Mouse (Mus musculus) lung, embryonic 16.5 days (tissue): Measurements from ENCODE around the gene Erfe. TPM values are rescaled to one million over a fixed set of nuclear protein-coding genes. Genes with fewer than 3 reads are reported as not detected.

Experiments
- ATAC-seq: fragments of 200-750 bp; cut with Nextera tagmentation; 2 replicates; pipeline ENCODE4 v1.8.0; 2017; ENCODE audit warnings: low read depth, mild to moderate bottlenecking, moderate library complexity
- H3K27ac ChIP-seq: fragments of 300-500 bp; sonication (generic); 2 replicates; pipeline ENCODE4 v1.5.1; 2014; ENCODE audit warnings: mild to moderate bottlenecking, control low read depth, low read length
- H3K27me3 ChIP-seq: fragments of 300-500 bp; sonication (generic); 2 replicates; pipeline ENCODE4 v1.6.1; 2014; ENCODE audit warnings: low read depth, low read length, mixed read lengths; ENCODE audit not compliant: control insufficient read depth, insufficient read depth
- H3K36me3 ChIP-seq: fragments of 300-500 bp; sonication (generic); 2 replicates; pipeline ENCODE4 v1.6.1; 2014; ENCODE audit warnings: low read length; ENCODE audit not compliant: control insufficient read depth, insufficient read depth
- H3K4me1 ChIP-seq: fragments of 300-500 bp; sonication (generic); replicated peaks from 2 replicates; pipeline ENCODE4 v1.6.1; 2014; ENCODE audit warnings: low read length, mixed read lengths; ENCODE audit not compliant: control insufficient read depth, insufficient read depth
- H3K4me2 ChIP-seq: fragments of 300-500 bp; sonication (generic); 2 replicates; pipeline ENCODE4 v1.6.1; 2014; ENCODE audit warnings: low read depth, low read length, control low read depth
- H3K4me3 ChIP-seq: fragments of 300-500 bp; sonication (generic); 2 replicates; pipeline ENCODE4 v1.5.1; 2014; ENCODE audit warnings: mild to moderate bottlenecking, low read length, control low read depth
- H3K9ac ChIP-seq: fragments of 300-500 bp; sonication (generic); 2 replicates; pipeline ENCODE4 v1.6.1; 2014; ENCODE audit warnings: low read length, control low read depth
- H3K9me3 ChIP-seq: fragments of 300-500 bp; sonication (generic); 2 replicates; pipeline ENCODE4 v1.6.1; 2016; ENCODE audit warnings: low read length; ENCODE audit not compliant: control insufficient read depth
- WGBS: fragments of 180-500 bp; shearing (Covaris S2); extraction: QIAGEN DNeasy Blood & Tissue Kit; methylation state at CpG from one replicate; pipeline ENCODE4 v1.1.7; 2014; 5-methylcytosine and 5-hydroxymethylcytosine counted together
- polyA plus RNA-seq: library from polyadenylated mRNA; unstranded; fragments of >200 nt; fragmentation: Nextera tagmentation; extraction: Ambion mirVana; gene quantifications from 2 replicates; pipeline ENCODE4 v1.2.1, GENCODE M21; 2015

The Erfe gene
- polyA plus RNA-seq, 1 experiment from 2014 or later, result 1.6 TPM

- no peak overlapping the region for H3K9ac ChIP-seq
- H3K9me3 ChIP-seq, result no peaks in the 10 kb centered on the region
- no peaks in the 10 kb centered on the region for H3K36me3 ChIP-seq
- 3% methylated on average over 1 of the region's 1 CpGs for WGBS
- no peaks in the 10 kb centered on the region for H3K27me3 ChIP-seq
- ATAC-seq, result peak; percentile 21
- H3K4me1 ChIP-seq, result peaks cover 7% of the 10 kb centered on the region; the same call in 1 of the 2 replicates
- no peak overlapping the region for H3K4me3 ChIP-seq
- no peak overlapping the region for H3K4me2 ChIP-seq
- no peak overlapping the region for H3K27ac ChIP-seq
Measured at GRCm38 (mm10) chr1:91404976-91405375, 38.7 kb downstream of the Erfe start.

DNA sequence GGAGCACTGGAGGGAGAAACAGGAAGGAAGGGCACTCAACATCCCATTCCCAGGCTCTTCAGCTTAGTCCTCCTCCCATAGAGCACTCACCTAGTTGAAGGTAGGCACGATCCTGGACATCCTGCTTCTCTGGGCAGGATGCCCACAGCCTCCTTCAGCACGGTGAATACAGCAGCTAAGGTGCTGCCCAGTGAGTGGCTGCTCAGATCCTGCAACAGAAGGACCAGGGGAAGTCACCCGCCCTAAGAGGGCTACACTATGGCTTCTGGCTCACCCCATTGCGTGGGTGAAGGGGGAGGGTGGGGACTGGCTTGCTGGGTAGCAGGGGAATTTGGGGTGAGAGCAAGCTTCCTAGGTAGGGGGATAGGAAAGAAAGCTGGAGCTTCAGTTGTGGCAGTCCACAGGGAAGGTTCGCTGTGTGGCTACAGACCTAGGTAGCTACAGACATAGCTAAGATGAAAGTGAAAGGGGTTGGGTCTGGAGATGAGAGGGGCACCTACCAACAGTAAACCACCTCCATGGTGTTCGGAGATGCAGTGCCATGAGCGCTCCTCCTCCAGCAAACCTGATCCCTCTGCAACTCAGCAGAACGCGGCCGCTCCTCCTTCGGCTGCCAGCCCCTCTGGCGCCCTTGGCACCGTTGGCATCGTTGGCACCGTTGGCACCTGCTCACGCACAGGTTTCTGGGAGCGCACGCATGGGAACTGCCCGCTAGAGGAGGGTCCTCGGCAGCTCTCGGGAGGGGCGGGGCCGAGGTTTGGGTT, 39.4 kb downstream of the Erfe start:
- no peaks in the 10 kb centered on the region for H3K27me3 ChIP-seq
- H3K4me1 ChIP-seq, result peaks cover 7% of the 10 kb centered on the region; the same call in 1 of the 2 replicates
- ATAC-seq, result peak; percentile 81
- H3K27ac ChIP-seq, result no peak overlapping the region
- WGBS, result 45% methylated on average over 23 of the region's 23 CpGs
- no peak overlapping the region for H3K4me2 ChIP-seq
- H3K4me3 ChIP-seq, result no peak overlapping the region
- H3K9ac ChIP-seq, result no peak overlapping the region
- no peaks in the 10 kb centered on the region for H3K36me3 ChIP-seq
- H3K9me3 ChIP-seq, result no peaks in the 10 kb centered on the region

GRCm38 (mm10) chr1:91407819-91408218, 41.6 kb downstream of the Erfe start:
- H3K36me3 ChIP-seq, result no peaks in the 10 kb centered on the region
- ATAC-seq, result no peak
- no peak overlapping the region for H3K4me3 ChIP-seq
- WGBS, result 72% methylated on average over 4 of the region's 4 CpGs
- no peak overlapping the region for H3K9ac ChIP-seq
- H3K27me3 ChIP-seq, result no peaks in the 10 kb centered on the region
- H3K4me2 ChIP-seq, result no peak overlapping the region
- H3K4me1 ChIP-seq, result peaks cover 19% of the 10 kb centered on the region
- H3K27ac ChIP-seq, result no peak overlapping the region
- no peaks in the 10 kb centered on the region for H3K9me3 ChIP-seq

GRCm38 (mm10) chr1:91411631-91412285, 45.5 kb downstream of the Erfe start:
- peak overlapping the region; percentile 87 for H3K4me3 ChIP-seq
- H3K4me2 ChIP-seq, result peak overlapping the region; percentile 99
- H3K9ac ChIP-seq, result peak overlapping the region; percentile 90
- no peaks in the 10 kb centered on the region for H3K9me3 ChIP-seq
- H3K27ac ChIP-seq, result no peak overlapping the region
- ATAC-seq, result no peak
- peaks cover 34% of the 10 kb centered on the region for H3K4me1 ChIP-seq
- WGBS, result 62% methylated on average over 8 of the region's 8 CpGs
- no peaks in the 10 kb centered on the region for H3K27me3 ChIP-seq
- no peaks in the 10 kb centered on the region; the same call in 1 of the 2 replicates for H3K36me3 ChIP-seq

- H3K36me3 ChIP-seq, result peaks cover 7% of the 10 kb centered on the region
- peak overlapping the region; percentile 86 for H3K27ac ChIP-seq
- no peaks in the 10 kb centered on the region for H3K27me3 ChIP-seq
- peak overlapping the region; percentile 90 for H3K9ac ChIP-seq
- peak; percentile 19 for ATAC-seq
- H3K4me1 ChIP-seq, result peaks cover 34% of the 10 kb centered on the region
- no peaks in the 10 kb centered on the region for H3K9me3 ChIP-seq
- H3K4me3 ChIP-seq, result peak overlapping the region; percentile 87
- WGBS, result 3% methylated on average over 59 of the region's 65 CpGs
- H3K4me2 ChIP-seq, result peak overlapping the region; percentile 99
Measured at GRCm38 (mm10) chr1:91412286-91413029, 46.2 kb downstream of the Erfe start.

GRCm38 (mm10) chr1:91413030-91413506, 46.8 kb downstream of the Erfe start:
- WGBS, result under 1% methylated on average over 33 of the region's 34 CpGs
- Histone ChIP-seq H3K36me3 (peaks cover 9% of the 10 kb centered on the region), H3K4me1 (peaks cover 34% of the 10 kb centered on the region), H3K27me3 (no peaks in the 10 kb centered on the region), H3K27ac (peak overlapping the region; percentile 95), H3K9me3 (no peaks in the 10 kb centered on the region), H3K4me2 (peak overlapping the region; percentile 99), H3K9ac (peak overlapping the region; percentile 90), H3K4me3 (peak overlapping the region; percentile 87)
- ATAC-seq, result peak; percentile 96

- Histone ChIP-seq H3K4me3 (peak overlapping the region; percentile 87), H3K36me3 (peaks cover 9% of the 10 kb centered on the region), H3K27me3 (no peaks in the 10 kb centered on the region), H3K4me1 (peaks cover 34% of the 10 kb centered on the region), H3K4me2 (peak overlapping the region; percentile 99), H3K9me3 (no peaks in the 10 kb centered on the region), H3K27ac (peak overlapping the region; percentile 95), H3K9ac (peak overlapping the region; percentile 69)
- under 1% methylated on average over 14 of the region's 14 CpGs for WGBS
- no peak for ATAC-seq
Measured at GRCm38 (mm10) chr1:91413536-91413897, 47.3 kb downstream of the Erfe start.

DNA sequence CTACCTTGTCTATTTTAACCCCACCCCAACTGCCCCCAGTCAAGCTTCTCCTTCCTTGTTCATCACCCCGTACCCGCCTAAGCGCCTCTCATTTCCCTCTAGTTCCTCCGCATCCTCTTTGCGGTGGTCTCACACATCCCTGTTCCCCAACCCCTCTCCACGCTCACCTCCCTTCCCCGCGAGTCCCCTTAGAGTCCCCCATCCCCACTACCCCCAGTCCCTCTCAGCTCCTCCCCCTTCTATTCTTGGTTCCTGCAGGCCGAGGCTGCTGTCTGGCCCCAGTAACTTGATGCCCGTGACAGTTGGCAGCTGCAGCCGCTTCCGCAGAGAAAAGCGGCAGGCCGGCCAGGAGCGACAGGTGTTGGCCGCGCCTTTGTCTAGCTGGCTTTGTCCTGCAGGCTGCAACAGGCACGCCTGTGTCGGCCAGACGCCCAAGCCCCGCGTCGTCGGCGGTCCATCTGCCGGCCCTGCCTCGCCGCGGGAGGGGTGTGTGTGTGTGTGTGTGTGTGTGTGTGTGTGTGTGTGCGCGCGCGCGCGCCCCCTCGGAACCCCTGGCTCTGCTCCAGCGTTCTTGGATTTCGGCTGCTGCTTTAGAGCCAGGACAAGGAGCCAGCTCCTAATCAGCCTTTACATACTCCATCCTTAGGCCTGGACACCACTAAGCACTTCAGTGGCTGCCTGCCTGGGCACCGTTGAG, 47.8 kb downstream of the Erfe start, which contains the start of gene Hes6:
Gene Hes6, minus strand, starts transcription at position 141 of the 697 bp plus-strand sequence.
- Histone ChIP-seq H3K4me2 (peak within 1 kb of the TSS; percentile 99), H3K36me3 (peaks cover 9% of the 10 kb centered on the region), H3K9me3 (no peaks in the 10 kb centered on the region), H3K4me3 (peak within 1 kb of the TSS; percentile 87), H3K9ac (peak within 1 kb of the TSS; percentile 90), H3K27me3 (no peaks in the 10 kb centered on the region), H3K27ac (peak within 1 kb of the TSS; percentile 95), H3K4me1 (peaks cover 34% of the 10 kb centered on the region)
- peak; percentile 52 for ATAC-seq
- under 1% methylated on average over 35 of the region's 39 CpGs for WGBS
